Mouse (Mus musculus) adipocyte (in vitro differentiated cells): ENCODE data around the gene Serinc3.
"Not testable (repeated sequence)": the region's sequence is repeated elsewhere in the genome, so short reads cannot be mapped to it uniquely, and the experiment has no call there.

ENCODE experiments used
- DNase-seq: peaks from one replicate; pipeline ENCODE4 v3.0.0-alpha.2; 2016; ENCODE audit warnings: low spot score

The Serinc3 gene

DNA sequence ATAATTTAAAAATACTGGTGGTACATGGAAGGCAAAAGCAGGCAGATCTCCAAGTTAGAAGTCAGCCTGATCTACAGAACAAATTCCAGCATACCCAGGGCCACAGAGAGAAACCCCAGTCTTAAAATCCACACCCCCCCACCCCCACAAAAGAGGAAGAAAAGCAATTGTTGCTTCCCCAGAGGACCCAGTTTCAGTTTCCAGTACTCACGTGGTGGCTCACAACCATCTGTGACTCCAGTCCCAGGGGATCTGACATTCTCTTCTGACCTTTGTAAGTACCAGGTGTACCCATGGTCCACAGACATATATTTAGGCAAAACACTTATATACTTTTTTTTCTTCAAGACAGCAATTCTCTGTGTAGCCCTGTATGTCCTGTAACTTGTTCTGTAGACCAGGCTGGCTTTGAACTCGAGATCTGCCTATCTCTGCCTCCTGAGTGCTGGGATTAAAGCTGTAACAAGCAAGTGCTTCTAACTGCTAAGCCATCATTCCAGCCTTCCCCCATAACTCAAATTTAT, 17.8 kb upstream of the Serinc3 start:
- DNase-seq: no peak

DNA sequence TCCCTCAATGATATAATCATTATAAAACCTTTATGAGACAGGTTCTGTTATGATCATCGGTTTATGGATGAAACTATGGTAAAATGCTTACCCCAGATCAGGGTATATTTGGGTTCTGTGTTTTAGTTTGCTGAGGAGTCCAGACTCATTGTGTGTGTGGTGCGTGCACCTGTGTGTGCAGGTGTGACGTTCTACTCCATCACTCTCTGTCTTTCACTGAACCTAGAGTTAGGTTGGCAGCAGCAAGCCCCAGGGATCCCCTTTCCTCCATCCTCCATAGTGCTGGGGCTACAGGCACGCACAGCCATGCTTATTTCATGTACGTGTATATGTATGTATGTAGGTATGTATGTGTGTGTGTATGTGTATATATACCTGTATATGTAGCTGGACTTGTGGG, 17.1 kb upstream of the Serinc3 start:
- DNase-seq: no peak

DNA sequence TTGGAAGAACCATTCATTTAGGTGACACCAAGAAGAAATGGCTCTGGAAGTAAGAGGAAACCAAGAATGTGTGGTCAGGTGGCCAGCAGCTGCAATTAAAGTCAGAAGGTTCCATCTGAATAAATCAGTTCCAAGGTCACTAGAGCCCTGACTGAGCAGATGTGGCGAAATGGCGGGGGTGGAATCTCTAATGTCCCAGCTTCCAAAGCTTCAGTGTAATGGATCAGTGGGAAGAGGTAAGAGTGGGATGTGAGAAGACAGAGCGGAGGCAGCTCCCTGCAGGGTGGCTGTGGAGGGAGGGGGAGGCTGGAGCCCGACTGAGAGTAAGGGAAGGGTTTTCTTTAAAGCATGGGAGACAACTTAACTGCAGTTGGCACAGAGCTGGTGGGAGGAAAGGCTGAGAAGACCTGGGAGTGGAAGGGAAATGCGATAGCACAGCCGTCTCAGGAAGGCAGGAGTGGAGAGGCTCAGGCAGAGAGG, 16.5 kb upstream of the Serinc3 start:
- DNase-seq: peak; percentile 42

DNA sequence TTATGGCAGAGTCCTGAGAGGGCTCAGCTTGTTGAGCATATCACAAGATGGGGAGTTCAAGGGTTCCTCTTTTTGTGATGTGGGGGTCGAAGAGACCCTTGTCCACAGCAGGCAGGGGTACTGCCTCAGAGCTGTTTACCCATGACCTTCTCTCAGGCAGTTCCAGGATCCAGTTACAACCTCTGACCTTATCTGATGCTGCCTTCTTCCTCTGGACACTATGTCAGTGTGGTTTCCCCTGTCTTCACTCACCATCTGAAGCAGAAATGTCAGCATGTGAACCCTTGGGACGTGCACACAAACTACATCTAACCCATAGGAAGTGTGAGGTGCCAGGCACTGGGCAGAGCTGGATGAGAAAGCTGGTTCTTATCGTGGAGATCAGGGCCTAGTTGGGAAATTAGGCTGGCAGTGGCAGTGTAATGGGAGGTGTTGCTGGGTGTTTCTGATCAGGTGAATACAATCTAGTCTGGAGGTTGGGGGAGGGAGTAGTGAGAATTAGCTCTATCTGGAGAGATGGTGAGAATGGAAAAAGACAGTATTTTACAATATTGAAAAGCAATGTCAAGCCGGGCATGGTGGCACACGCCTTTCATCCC, 15.3 kb upstream of the Serinc3 start:
- DNase-seq: no peak

DNA sequence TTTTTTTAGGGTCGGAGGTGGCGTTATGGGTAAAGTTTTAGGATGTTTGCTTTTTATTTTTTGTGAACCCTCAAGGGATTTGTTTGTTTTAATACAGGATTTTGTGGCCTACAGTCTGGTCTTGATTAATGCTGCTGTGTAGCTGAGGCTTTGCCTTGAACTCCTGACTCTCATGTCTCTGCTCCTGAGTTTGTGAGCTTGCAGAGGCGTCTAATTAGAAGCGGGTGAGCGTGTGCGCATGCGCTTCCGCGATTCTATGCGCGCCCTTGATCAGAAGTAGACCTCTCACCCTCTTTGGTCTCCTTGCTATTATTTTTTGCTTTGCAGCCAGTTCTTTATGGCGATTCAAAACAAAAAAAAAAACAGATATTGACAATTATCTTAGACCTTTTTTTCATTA, 14.5 kb upstream of the Serinc3 start:
- DNase-seq: no peak

DNA sequence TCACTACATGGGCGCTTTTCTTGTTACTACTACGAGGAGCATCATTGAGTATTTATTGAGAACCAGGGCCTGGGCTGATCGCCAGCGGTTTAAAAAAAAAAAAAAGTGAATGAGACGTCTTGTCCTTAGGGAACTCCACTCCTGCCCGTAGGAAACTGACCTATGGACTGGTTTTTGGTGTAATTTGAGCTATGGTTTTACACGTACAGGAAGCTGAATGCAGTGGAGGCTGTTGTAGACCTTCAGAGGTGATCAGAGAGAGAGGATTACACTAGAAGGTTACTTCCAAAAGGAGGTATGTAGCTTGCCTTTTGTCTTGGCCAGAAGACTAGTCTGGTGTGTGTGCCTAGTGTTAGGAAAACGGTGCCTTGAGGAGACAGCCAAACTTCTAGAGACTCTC, 14.0 kb upstream of the Serinc3 start:
- peak; percentile 84 for DNase-seq

DNA sequence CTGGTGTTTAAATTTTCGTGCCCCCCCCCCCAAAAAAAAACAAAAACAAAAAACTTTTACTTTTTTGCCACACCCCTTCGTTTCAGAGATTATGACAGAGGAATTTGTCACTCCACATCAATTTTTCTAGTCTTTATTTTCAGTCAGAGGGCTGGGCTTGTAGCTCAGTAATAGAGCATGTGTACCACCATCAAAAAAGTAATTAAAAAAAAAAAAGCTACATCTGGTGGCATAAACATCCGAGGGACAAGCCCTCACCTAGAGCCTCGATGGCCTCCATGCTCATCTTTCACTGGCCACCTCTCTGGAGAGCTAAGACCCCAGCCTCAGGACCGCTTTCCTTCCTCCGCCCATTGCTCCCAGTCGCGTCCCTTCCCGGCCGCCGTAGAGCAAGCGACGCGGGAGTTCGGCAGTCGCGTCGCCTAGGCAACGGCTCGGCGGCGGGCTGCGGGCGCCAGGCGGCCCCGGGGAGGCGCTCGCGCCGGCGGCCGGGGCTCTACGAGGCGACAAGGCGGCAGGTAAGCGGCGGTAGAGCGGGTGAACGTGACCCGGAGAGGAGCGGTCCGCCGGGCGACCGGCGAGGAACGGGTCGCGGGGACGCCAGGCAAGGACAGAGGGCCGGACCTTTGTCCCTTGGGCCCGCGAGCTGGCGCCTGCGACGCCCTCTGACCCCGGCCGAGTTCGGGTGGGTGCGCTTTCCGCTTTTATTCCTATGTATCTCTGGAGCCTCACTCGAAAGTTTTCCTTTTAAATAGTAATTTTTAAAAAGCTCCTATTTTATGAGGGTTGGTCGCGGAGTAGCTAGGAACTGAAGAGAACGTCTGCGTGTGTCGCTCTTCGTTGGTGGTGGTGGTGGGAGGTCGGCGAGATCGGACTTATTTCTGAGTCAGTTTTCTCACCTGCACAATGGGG, 13.3 kb upstream of the Serinc3 start, which contains the start of gene Pkig:
TSS of gene Pkig (plus strand) at position 412 of the 912 bp plus-strand sequence.
- DNase-seq: peak; percentile 82

DNA sequence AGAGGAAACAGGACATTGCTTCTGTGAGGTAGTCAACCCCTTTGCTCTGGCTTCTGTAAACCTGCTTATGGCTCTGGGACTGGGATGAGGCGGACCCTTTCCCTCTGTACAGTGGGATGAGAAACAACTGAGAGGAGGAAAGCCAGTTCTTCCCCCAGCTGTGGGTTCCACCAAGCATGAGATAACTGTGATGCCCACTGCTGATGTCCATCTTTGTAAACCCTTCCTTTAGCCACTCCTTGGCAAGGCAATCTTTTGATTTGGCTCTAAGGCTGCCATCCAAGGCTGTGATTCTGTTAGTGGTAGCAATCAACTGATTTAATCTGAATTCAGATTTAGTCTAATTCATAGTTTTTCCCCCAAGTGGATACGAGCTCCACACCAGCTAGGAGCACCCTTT, 12.6 kb upstream of the Serinc3 start:
- no peak for DNase-seq

DNA sequence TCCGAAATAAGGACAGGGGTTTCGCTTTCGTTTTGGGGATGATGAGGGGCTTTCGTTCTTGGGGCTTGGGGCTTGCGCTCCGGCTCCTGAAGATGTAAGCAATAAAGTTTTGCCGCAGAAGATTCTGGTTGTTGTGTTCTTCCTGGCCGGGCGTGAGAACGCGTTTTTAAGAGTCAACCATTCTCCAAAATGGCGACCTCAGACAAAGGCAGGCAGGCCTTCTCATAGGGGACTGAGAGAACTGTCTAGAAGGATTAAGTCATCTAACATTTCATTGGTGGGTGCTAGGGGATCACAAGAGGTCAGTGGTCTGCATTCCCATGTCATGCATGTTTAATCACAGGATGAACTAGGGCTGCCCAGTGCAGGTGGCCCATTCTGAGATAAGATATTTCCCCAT, 10.8 kb upstream of the Serinc3 start:
- DNase-seq: not testable (repeated sequence)

DNA sequence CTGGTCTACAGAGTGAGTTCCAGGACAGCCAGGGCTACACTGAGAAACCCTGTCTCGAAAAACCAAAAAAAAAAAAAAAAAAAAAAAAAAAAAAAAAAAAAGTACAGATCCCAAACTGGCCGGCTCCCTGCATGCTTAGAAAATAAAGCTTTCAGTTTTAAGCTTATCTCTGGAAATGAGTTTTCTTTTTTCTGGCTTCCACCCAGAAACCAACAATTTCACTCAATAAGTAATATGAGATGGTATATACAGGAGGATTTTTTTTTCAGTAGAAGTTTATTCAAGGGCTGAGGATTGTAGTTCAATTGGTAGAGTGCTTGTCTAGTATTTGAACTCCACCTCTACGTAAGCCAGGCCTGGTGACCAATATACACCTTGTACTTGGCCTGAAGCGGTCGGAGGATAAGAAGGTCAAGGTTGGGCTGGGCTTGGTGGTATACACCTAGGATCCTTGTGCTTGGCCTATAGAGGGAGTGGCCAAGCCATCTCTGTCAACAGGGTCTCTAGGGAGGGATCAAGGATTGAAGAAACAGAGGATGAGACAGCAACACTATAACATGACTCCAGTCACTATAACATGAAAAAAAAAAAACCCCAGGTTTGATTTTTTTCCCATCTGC, 1.6 kb upstream of the Serinc3 start:
- DNase-seq: no peak

DNA sequence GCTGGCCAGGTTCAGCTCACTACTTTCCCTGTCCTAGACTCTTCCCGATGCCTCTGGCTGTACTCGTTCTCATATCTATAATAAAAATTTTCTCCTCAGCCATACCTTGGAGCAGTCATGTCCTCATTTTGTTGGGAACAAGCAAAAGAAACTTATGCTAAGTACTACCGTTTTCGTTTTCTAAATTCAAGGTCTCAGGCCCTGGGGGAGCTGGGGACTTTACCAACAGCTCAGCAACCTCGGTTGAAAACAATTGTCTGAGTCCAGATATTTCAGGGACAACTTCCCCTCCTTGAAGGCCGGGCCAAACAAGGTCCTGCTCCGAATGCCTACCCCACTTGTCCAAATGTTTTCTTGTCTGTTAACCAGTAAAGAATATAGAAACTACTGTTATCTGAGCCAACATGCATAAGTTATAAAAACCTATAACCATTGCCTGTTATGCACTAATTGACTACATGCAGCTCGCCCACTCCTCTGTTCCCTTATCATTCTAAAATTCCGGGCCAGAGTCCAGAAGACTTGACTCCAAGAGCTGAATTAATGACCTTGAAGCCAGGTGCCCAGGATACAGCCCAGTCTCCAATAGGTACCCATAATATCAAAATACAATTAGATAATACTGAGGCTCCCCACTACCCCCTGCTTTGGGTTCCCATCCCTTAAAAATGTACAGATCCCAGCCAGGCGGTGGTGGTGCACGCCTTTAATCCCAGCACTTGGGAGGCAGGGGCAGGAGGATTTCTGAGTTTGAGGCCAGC, 949 bp upstream of the Serinc3 start:
- DNase-seq: no peak

DNA sequence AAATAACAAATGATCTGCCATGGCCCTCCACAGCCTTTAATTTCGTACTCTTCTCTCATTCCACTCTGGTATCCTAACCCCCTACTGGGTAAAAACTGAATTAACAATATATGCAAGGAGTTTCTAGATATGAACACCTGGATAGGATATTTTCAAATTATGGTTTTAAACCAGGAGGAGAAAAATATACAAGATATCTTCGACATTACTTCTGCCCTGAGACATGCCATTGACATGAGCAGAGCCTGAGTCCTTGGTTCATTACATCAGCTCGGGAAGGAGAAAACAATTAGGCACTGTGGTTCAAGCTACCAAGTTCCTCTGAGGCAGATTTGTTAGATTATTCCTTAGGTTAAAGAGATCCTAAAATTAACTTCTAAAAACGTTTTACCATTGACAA, 884 bp downstream of the Serinc3 start:
- DNase-seq: peak; percentile 44

DNA sequence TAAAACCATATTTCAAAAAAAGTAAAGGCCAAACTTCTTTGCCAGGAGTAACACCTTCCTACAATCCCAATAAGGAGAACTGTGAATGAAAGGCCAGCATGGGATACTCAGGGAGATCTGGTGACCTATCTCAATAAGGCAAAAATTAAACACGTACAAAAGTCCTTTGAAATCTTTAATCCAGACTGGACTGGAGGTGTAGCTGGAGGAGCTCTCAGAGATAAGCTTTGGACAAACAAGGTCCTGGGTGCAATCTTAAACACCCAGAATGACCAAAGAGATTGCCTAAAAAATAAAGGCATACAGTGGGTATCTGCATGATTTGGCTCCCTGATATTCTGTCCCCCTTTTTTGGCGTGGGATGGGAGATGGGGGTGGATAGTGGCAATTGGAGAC, 1.4 kb downstream of the Serinc3 start:
- DNase-seq: no peak

DNA sequence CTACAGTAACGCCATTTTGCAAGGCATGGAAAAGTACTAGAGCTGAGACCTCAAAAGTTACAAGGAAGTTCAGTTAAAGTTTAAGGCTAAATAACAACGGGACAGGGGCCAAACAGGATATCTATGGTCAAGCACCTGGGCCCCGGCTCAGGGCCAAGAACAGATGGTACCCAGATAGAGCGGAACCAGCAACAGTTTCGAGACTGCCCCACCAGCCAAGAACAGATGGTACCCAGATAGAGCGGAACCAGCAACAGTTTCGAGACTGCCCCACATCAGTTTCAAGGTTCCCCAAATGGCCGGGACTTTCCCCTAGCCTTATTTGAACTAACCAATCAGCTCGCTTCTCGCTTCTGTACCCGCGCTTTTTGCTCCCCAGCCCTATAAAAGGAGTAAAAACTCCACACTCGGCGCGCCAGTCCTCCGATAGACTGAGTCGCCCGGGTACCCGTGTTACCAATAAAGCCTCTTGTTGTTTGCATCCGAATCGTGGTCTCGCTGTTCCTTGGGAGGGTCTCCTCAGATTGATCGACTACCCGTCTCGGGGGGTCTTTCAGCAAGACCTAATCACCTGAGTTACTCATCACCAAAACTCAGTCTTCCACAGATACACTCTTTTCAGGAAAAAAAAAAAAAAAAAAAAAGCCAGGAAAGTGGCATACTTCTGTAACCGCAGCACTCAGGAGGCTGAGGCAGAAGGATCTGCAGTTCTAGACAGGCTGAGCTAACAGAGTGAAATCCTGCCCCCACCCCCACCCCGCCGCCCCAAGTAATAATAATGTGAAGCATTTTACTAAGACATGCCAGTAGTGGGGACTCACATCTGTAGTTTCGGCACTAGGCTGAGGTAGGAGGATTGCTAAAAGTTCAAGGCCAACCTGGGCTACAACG, 2.0 kb downstream of the Serinc3 start:
- DNase-seq: no peak

DNA sequence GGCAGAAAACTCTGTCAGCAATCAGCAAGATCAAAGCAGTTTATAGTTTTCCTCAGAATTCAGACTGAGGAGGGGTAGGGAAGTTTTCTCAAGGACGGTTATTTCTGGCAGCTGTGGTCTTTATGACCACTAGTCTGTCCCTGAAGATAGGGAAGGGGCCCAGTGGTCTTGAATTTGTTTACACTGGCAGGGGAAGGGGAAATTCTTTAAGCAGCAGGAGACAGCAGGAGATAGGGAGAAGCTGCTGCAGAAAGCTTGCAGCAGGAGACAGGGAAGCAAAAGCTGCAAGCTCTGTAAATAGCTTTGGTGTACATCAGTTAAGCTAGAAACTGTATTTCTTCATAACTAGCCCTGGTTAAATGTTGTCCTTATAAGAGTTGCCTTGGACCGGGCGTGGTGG, 3.2 kb downstream of the Serinc3 start:
- DNase-seq: no peak

DNA sequence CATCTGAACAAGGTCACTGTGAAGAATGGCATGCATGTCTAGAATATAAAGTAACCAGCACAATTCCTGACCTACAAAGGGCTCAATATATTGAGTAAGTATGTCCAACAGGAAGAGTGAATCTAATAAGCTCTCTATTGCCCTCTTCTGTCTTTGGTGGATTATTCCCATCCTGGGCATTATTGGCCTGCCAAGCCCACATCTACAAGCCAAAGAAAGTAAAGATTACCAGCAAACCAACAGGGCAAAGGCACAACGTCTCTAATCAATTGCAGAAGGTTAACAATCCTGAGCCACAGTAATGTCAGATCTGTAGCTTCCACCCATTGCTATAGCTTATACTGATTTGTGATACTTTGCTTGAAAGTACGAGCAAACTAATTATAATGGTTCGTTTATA, 4.4 kb downstream of the Serinc3 start:
- DNase-seq: peak; percentile 61

DNA sequence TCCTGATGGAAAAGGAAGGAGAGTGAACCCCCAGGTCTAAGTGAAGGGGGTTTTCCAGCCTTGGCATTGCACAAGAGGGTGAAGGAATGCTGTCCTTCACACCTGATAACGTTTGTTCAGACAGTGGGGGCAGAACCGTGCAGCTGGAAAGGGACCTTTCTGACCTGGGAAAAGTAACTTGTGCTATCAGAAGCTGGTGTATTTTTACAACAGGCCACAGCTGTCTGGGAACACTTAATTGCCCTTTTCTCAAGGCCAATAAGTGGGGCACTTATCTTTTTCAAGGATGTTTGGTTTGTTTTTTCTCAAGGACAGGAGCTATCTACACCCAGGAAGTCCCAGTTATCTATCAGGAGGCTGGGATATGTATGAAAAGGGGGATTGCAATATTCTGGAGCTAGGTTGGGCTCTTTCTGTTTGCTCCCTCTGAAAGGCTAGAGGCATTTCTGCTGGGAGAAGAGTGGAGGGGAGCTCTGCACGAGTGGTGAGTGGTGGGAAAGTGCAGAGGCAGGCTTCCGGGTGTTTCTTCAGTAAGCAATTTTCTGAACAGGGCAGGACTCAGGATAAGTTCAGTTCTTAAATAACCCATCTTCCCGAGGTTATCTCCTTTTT, 7.2 kb downstream of the Serinc3 start:
- DNase-seq: no peak

DNA sequence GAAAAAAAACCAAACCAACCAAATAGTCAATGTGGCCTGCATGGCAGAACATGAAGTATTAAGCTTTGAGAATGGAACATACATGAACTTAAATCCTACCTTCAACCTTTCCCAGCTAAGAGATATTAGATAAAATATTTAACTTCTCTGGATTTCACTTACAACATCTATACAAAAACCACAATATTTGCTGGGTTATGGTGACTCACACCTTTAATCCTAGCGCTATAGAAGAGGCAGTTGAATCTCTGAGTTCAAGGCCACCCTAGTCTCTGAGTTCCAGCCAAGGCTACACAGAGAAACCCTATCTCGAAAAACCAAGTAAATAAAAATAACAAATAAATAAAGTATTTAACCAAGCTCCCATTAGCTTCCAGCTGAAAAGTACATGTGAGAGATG, 8.9 kb downstream of the Serinc3 start:
- no peak for DNase-seq

DNA sequence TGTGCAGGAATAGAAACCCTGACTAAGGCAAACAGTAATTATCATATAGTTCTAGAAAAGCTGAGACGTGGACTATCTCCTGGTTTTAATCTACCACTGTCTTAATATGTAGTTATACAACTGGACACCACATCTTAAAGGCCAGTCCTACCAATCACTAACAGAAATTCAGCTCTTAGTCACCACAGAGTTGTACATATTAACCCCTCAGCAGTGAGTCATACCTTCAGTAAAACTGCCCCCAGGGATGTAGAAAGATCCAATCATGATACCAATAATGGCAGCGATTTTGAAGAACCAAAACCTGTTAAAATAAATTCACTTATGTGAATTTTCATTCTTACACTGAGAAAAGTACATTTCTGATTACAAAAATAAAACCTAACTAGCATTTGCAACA, 10.7 kb downstream of the Serinc3 start:
- DNase-seq: no peak

DNA sequence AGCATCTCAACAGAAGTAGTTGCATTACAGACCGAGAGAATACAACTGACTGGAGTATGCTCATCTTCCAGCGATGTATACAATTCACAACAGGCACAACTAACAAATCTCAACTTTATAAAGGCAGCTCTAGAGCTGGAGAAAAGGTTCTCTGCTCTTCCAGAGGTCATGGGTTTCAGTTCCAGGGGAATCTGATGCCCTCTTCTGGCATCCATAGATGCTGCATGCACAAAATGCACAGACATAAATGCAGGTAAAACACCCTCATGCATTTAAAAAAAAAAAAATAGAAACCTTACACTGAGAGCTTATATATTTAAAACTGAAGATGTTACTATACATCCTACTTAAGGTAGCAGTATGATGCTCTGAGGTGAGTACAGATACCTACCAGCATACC, 13.2 kb downstream of the Serinc3 start:
- DNase-seq: no peak

DNA sequence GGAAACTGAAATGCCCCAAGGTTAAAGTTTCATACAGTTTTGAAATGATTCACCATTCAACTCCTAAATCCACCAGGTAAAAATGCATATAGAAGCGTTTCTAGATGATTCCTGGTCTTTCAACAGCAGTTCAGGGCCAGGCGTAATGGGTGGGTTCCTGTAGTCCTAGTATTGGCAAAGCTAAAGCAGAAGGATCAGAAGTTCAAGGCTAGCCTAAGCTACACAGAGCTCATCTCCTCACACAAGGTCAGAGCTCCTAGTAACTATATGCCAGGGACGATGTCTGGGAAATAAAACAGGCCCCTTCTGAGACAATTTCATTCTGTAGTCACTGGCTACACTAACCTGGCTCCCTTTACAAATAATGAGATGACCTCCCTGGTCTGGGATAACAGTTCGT, 13.7 kb downstream of the Serinc3 start:
- DNase-seq: no peak
